Mouse (Mus musculus): ENCODE measurements around the gene Crtap.

DNA sequence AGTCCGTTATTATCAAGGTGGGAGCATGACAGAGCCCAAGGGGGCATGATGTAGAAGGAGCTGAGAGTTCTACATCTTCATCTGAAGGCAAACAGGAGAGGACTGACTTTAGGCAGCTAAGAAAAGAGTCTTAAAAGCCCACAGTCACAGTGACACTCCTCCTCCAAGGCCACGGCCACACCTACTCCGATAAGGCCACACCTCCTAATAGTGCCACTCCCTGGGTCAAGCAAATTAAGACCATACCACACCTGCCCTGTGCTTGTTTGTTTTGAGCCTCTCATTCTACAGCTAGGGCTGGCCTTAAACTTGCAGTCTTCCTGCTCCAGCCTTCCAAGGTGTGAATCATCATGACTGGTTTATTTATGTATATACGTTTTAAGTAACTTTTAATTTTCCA lies 4.8 kb upstream of the Crtap start:
- TF ChIP-seq GATA1 (IDR thresholded peaks at IDR 0.05; ENCODE audit: low read length): no peak
- no peak for TF ChIP-seq TAL1 (IDR thresholded peaks at IDR 0.05; ENCODE audit: low read length)

Data from erythroblast, embryonic 14.5 days (primary cell).